Mouse (Mus musculus): ENCODE results near the gene 2610507B11Rik.

- no peak for TF ChIP-seq EP300 (IDR thresholded peaks at IDR 0.05; ENCODE audit: low read depth)
- TF ChIP-seq CTCF (IDR thresholded peaks at IDR 0.05; ENCODE audit: low read depth): no peak
Observed at GRCm38 (mm10) chr11:78322860-78323259, 61.3 kb downstream of the 2610507B11Rik start, which contains the start of gene Aldoc.
